In genomic region chr1:176851401-176851800, GRCm38 (mm10) we compare ENCODE assay signal across 24 mouse cellular contexts. TPM values are rescaled to one million over a fixed set of nuclear protein-coding genes. Genes with fewer than 3 reads are reported as not detected.
DNase-seq lines count a peak whose midpoint lies in the region; TF ChIP-seq lines count a peak whose summit lies in the region.
"Had no signal": no experiment of that assay in that cellular context is flagged by ENCODE, and none has a peak within 500 bp of the region (broad histone marks: within the 10 kb centered on the region; RNA-seq: fewer than 3 reads in every experiment).

No protein-coding gene starts in this region.

- H3ac ChIP-seq in myocyte (ENCODE audit: control insufficient read depth, insufficient read length) = no peak overlapping the region

- no peak overlapping the region for H3K4me3 ChIP-seq in myocyte
- H3K4me3 ChIP-seq: erythroblast, embryonic 14.5 days; gastrocnemius, adult 2 months; heart, adult 2 months; heart, embryonic 12.5 days; limb, embryonic 12.5 days; liver, embryonic 15.5 days; neural tube, embryonic 13.5 days had no signal

- peak; percentile 39 to 44 for DNase-seq in adrenal gland, postnatal 36 days
- no peak for DNase-seq in adrenal gland, postnatal 25 days
- DNase-seq in layer of hippocampus, adult 9-11 months = peak; percentile 41
- no peak for DNase-seq in layer of hippocampus, adult 11-12 months (ENCODE audit: low spot score)
- DNase-seq in 3T3-L1 (ENCODE audit: low read depth, low spot score) = peak; percentile 68
- no peak for DNase-seq in kidney, postnatal 14 days
- DNase-seq: cerebellum, adult 2 months; cerebellum, postnatal 14 days; forebrain, postnatal 0 days; gastrocnemius, adult 2 months; gastrocnemius, postnatal 36 days; heart, adult 2 months; kidney, adult 9 months; kidney, postnatal 10 days; lung, embryonic 14.5 days; lung, postnatal 14 days; thymus, postnatal 4 days had no signal

- no peaks in the 10 kb centered on the region for H3K27me3 ChIP-seq in myocyte (ENCODE audit: control insufficient read depth, insufficient read depth, insufficient read length)
- H3K27me3 ChIP-seq: heart, embryonic 12.5 days; limb, embryonic 12.5 days; liver, embryonic 15.5 days; neural tube, embryonic 13.5 days had no signal

- H3K79me2 ChIP-seq in myocyte (ENCODE audit: control insufficient read depth, insufficient read depth) = no peaks in the 10 kb centered on the region

- peak overlapping the region; percentile 20 for H3K4me2 ChIP-seq in myocyte (ENCODE audit: low read depth)
- H3K4me2 ChIP-seq: heart, embryonic 12.5 days; hindbrain, embryonic 14.5 days; limb, embryonic 12.5 days; liver, embryonic 15.5 days; lung, embryonic 14.5 days; neural tube, embryonic 13.5 days had no signal

- no peaks in the 10 kb centered on the region for H3K36me3 ChIP-seq in myocyte (ENCODE audit: control insufficient read depth, insufficient read depth)
- H3K36me3 ChIP-seq: liver, embryonic 15.5 days had no signal

- no peak for TF ChIP-seq POLR2A in myocyte (IDR thresholded peaks at IDR 0.05; ENCODE audit: insufficient read length, low read depth)

TF ChIP-seq in myocyte, 11 proteins besides CTCF, POLR2A, EP300 and RAD21:
- TF ChIP-seq REST (IDR thresholded peaks at IDR 0.05; ENCODE audit: insufficient read depth, insufficient read length) (no peak), CEBPB (IDR thresholded peaks at IDR 0.05; ENCODE audit: insufficient read depth, poor library complexity, severe bottlenecking) (no peak), MYOG (IDR thresholded peaks at IDR 0.05; ENCODE audit: control insufficient read depth in 1 of 3, insufficient read depth in 1 of 3, insufficient read length in 2 of 3, low read depth in 2 of 3) (no peak), MYOD1 (IDR thresholded peaks at IDR 0.05; ENCODE audit: control insufficient read depth in 1 of 3, insufficient read length in 2 of 3, low read depth in 2 of 3) (no peak), SRF (IDR thresholded peaks at IDR 0.05; ENCODE audit: control insufficient read depth, insufficient read length, low read depth) (no peak), MAX (IDR thresholded peaks at IDR 0.05; ENCODE audit: low read depth) (no peak), TCF3 (IDR thresholded peaks at IDR 0.05; ENCODE audit: insufficient read length, low read depth) (no peak), POLR2AphosphoS2 (IDR thresholded peaks at IDR 0.05; ENCODE audit: insufficient read length, low read depth) (no peak), E2F4 (IDR thresholded peaks at IDR 0.05; ENCODE audit: insufficient read depth) (no peak), TCF12 (IDR thresholded peaks at IDR 0.05; ENCODE audit: insufficient read depth, poor library complexity, severe bottlenecking) (no peak), USF1 (IDR thresholded peaks at IDR 0.05; ENCODE audit: low read depth) (no peak)

RNA-seq across cellular contexts. Expression of gene Sdccag8, which starts 36.9 kb away (rescaled TPM):
- 10 to 100 TPM; 11.3 to 11.9 TPM for total RNA-seq in adrenal gland, postnatal 36 days (2021)
- 13.4 and 15.5 TPM in 2 replicates for total RNA-seq in adrenal gland, postnatal 25 days (2021)
- 8.4 TPM for polyA plus RNA-seq in myocyte (2012; fragmentation: generic; extraction: Trizol)

RNA-seq across cellular contexts. Expression of gene Cep170, which starts 37.5 kb away (rescaled TPM):
- total RNA-seq in adrenal gland, postnatal 36 days (2021) = 10 to 100 TPM; 29.9 to 37.3 TPM
- 37.9 and 41.5 TPM in 2 replicates for total RNA-seq in adrenal gland, postnatal 25 days (2021)
- 15.4 TPM for polyA plus RNA-seq in myocyte (2012; fragmentation: generic; extraction: Trizol)

Comparison
In these comparisons a context has a peak if more than half of its experiments do, and no peak if none do; other contexts are left out.
1. DNase-seq: peak in adrenal gland, postnatal 36 days (2 of 2), layer of hippocampus, adult 9-11 months (single experiment) and 3T3-L1 (single experiment); none in adrenal gland, postnatal 25 days (single experiment), layer of hippocampus, adult 11-12 months (single experiment) and kidney, postnatal 14 days (single experiment).